Mouse (Mus musculus) heart, embryonic 14.5 days (tissue): ENCODE data around the gene Coa5. TPM values are rescaled to one million over a fixed set of nuclear protein-coding genes. Genes with fewer than 3 reads are reported as not detected.

ENCODE experiments used
- ATAC-seq: fragments of 200-750 bp; cut with Nextera tagmentation; 2 replicates; pipeline ENCODE4 v1.8.0; 2017; ENCODE audit warnings: low read depth, moderate TSS enrichment; ENCODE audit not compliant: insufficient number of reproducible peaks, insufficient read depth, low FRiP score
- H3K27ac ChIP-seq, 2 experiments: fragments of 200-500 bp in 1 of 2; fragments of 300-500 bp in 1 of 2; sonication (generic) in 1 of 2; replicated peaks in 1 of 2; 2 replicates each; pipeline ENCODE4 v1.5.1; 2012 to 2014; ENCODE audit warnings: low read depth in 2 of 2, low read length in 2 of 2, control low read depth in 1 of 2, mild to moderate bottlenecking in 1 of 2, mixed read lengths in 1 of 2; ENCODE audit not compliant: control insufficient read depth in 1 of 2, insufficient read depth in 1 of 2
- H3K27me3 ChIP-seq: fragments of 300-500 bp; sonication (generic); 2 replicates; pipeline ENCODE4 v1.6.1; 2014; ENCODE audit warnings: mild to moderate bottlenecking, low read length, control low read depth; ENCODE audit not compliant: control insufficient read depth, insufficient read depth
- H3K36me3 ChIP-seq: fragments of 300-500 bp; sonication (generic); 2 replicates; pipeline ENCODE4 v1.6.1; 2014; ENCODE audit warnings: mild to moderate bottlenecking, control low read depth, low read length, mixed read lengths; ENCODE audit not compliant: control insufficient read depth, insufficient read depth
- H3K4me1 ChIP-seq, 2 experiments: fragments of 200-500 bp in 1 of 2; fragments of 300-500 bp in 1 of 2; sonication (generic) in 1 of 2; 2 replicates each; pipeline ENCODE4 v1.6.1; 2012 to 2014; ENCODE audit warnings: low read length in 2 of 2, control low read depth in 1 of 2, mixed read lengths in 1 of 2; ENCODE audit not compliant: control insufficient read depth in 2 of 2, insufficient read depth in 2 of 2
- H3K4me2 ChIP-seq: fragments of 300-500 bp; sonication (generic); 2 replicates; pipeline ENCODE4 v1.6.1; 2014; ENCODE audit warnings: mild to moderate bottlenecking, low read length
- H3K4me3 ChIP-seq, 2 experiments: fragments of 200-500 bp in 1 of 2; fragments of 300-500 bp in 1 of 2; sonication (generic) in 1 of 2; 2 replicates each; pipeline ENCODE4 v1.5.1; 2012 to 2014; ENCODE audit warnings: low read length in 2 of 2, mild to moderate bottlenecking in 2 of 2, control low read depth in 1 of 2, low read depth in 1 of 2, moderate library complexity in 1 of 2; ENCODE audit not compliant: control insufficient read depth in 1 of 2, insufficient read depth in 1 of 2
- H3K9ac ChIP-seq: fragments of 300-500 bp; sonication (generic); 2 replicates; pipeline ENCODE4 v1.6.1; 2014; ENCODE audit warnings: mild to moderate bottlenecking, low read length
- H3K9me3 ChIP-seq: fragments of 300-500 bp; sonication (generic); 2 replicates; pipeline ENCODE4 v1.6.1; 2016; ENCODE audit warnings: low read length, control low read depth; ENCODE audit not compliant: control insufficient read depth
- WGBS: fragments of 180-500 bp; shearing (Covaris S2); extraction: QIAGEN DNeasy Blood & Tissue Kit; methylation state at CpG from one replicate; pipeline ENCODE4 v1.1.7; 2014; 5-methylcytosine and 5-hydroxymethylcytosine counted together
- polyA plus RNA-seq: library from polyadenylated mRNA; unstranded; fragments of >200 nt; fragmentation: Nextera tagmentation; extraction: Ambion mirVana; gene quantifications from 2 replicates; pipeline ENCODE4 v1.2.1, GENCODE M21; 2014

The Coa5 gene
- 72.0 and 78.3 TPM in 2 replicates for polyA plus RNA-seq

- Histone ChIP-seq H3K4me2 (peak within 1 kb of the TSS; percentile 91), H3K9ac (peak within 1 kb of the TSS; percentile 95), H3K4me1 (peaks cover 5 to 17% of the 10 kb centered on the region in 2 experiments), H3K9me3 (no peaks in the 10 kb centered on the region), H3K36me3 (peaks cover 61% of the 10 kb centered on the region), H3K4me3 (peak within 1 kb of the TSS; percentile 61 to 97), H3K27ac (peak within 1 kb of the TSS; percentile 21 to 63), H3K27me3 (no peaks in the 10 kb centered on the region)
- WGBS: 1% methylated on average over 57 of the region's 57 CpGs
- ATAC-seq: peak; percentile 97
Observed at GRCm38 (mm10) chr1:37429366-37430296, at the start of gene Coa5, which contains the start of gene Unc50. Gene Coa5 (minus strand): TSS chr1:37430103. Gene Unc50 (plus strand): TSS chr1:37430139.

GRCm38 (mm10) chr1:37479074-37479473 is 49.2 kb upstream of the Coa5 start:
- no peaks in the 10 kb centered on the region for H3K9me3 ChIP-seq
- no peak overlapping the region for H3K4me2 ChIP-seq
- no peak overlapping the region for H3K4me3 ChIP-seq
- no peak for ATAC-seq
- 74% methylated on average over 9 of the region's 9 CpGs for WGBS
- H3K4me1 ChIP-seq: peaks cover 4 to 9% of the 10 kb centered on the region in 2 experiments; a peak in 3 of 4 replicates
- H3K9ac ChIP-seq: no peak overlapping the region
- no peak overlapping the region for H3K27ac ChIP-seq
- H3K27me3 ChIP-seq: no peaks in the 10 kb centered on the region
- H3K36me3 ChIP-seq: no peaks in the 10 kb centered on the region

GRCm38 (mm10) chr1:37478416-37478815 is 48.5 kb upstream of the Coa5 start:
- Histone ChIP-seq H3K27ac (peak overlapping the region; percentile 9 to 47; a peak in 3 of 4 replicates), H3K4me3 (no peak overlapping the region)
- no peak for ATAC-seq

GRCm38 (mm10) chr1:37477928-37478327 is 48.0 kb upstream of the Coa5 start:
- peak overlapping the region; percentile 45 for H3K4me2 ChIP-seq
- H3K27me3 ChIP-seq: no peaks in the 10 kb centered on the region
- H3K27ac ChIP-seq: peak overlapping the region; percentile 9 to 47; a peak in 2 of 4 replicates
- peaks cover 6 to 11% of the 10 kb centered on the region in 2 experiments for H3K4me1 ChIP-seq
- no peaks in the 10 kb centered on the region for H3K36me3 ChIP-seq
- no peaks in the 10 kb centered on the region for H3K9me3 ChIP-seq
- 49% methylated on average over 5 of the region's 5 CpGs for WGBS
- no peak for ATAC-seq
- H3K9ac ChIP-seq: peak overlapping the region; percentile 18; the same call in 1 of the 2 replicates
- H3K4me3 ChIP-seq: no peak overlapping the region

More at GRCm38 (mm10) chr1:37478416-37478815, 48.5 kb upstream of the Coa5 start:
- Histone ChIP-seq H3K27me3 (no peaks in the 10 kb centered on the region), H3K4me2 (peak overlapping the region; percentile 45), H3K36me3 (no peaks in the 10 kb centered on the region), H3K9ac (no peak overlapping the region), H3K4me1 (peaks cover 6 to 11% of the 10 kb centered on the region in 2 experiments), H3K9me3 (no peaks in the 10 kb centered on the region)
- 23% methylated on average over 7 of the region's 7 CpGs for WGBS

- H3K4me2 ChIP-seq: no peak overlapping the region
- WGBS: 90% methylated on average over 5 of the region's 5 CpGs
- no peaks in the 10 kb centered on the region for H3K27me3 ChIP-seq
Observed at GRCm38 (mm10) chr1:37477250-37477649, 47.3 kb upstream of the Coa5 start.

GRCm38 (mm10) chr1:37475312-37475711 is 45.4 kb upstream of the Coa5 start:
- Histone ChIP-seq H3K4me3 (no peak overlapping the region), H3K36me3 (no peaks in the 10 kb centered on the region), H3K27me3 (no peaks in the 10 kb centered on the region), H3K9ac (no peak overlapping the region), H3K4me2 (no peak overlapping the region), H3K4me1 (peaks cover 6 to 11% of the 10 kb centered on the region in 2 experiments), H3K9me3 (no peaks in the 10 kb centered on the region), H3K27ac (no peak overlapping the region)
- 91% methylated on average over 3 of the region's 3 CpGs for WGBS
- ATAC-seq: no peak

More at GRCm38 (mm10) chr1:37477250-37477649, 47.3 kb upstream of the Coa5 start:
- Histone ChIP-seq H3K9ac (no peak overlapping the region), H3K27ac (no peak overlapping the region), H3K36me3 (no peaks in the 10 kb centered on the region), H3K9me3 (no peaks in the 10 kb centered on the region), H3K4me3 (no peak overlapping the region), H3K4me1 (peaks cover 6 to 11% of the 10 kb centered on the region in 2 experiments)
- ATAC-seq: no peak

- Histone ChIP-seq H3K9me3 (no peaks in the 10 kb centered on the region), H3K4me1 (peaks cover 6 to 11% of the 10 kb centered on the region in 2 experiments), H3K27ac (no peak overlapping the region), H3K27me3 (no peaks in the 10 kb centered on the region), H3K4me2 (no peak overlapping the region), H3K9ac (no peak overlapping the region), H3K4me3 (no peak overlapping the region), H3K36me3 (no peaks in the 10 kb centered on the region)
- 88% methylated on average over 6 of the region's 6 CpGs for WGBS
- no peak for ATAC-seq
Observed at GRCm38 (mm10) chr1:37474634-37475190, 44.8 kb upstream of the Coa5 start.
